Mouse (Mus musculus) MEL (cell line): ENCODE measurements at regions not wholly inside any gene's neighbourhood (a gene's known extent, or its start where the extent isn't known, plus 50 kb on each side); places are given as distances from the start of the nearest gene placed in this dataset.

Experiments used
- DNase-seq: peaks from one replicate; pipeline ENCODE4 v3.0.0; 2011; ENCODE audit warnings: low read depth, low spot score
- H3K27ac ChIP-seq: 2 replicates; pipeline ENCODE4 v1.5.1; 2012; ENCODE audit warnings: low read depth, mild to moderate bottlenecking, control low read depth, low read length, moderate library complexity; ENCODE audit not compliant: control insufficient read depth
- H3K27me3 ChIP-seq, 2 experiments: fragments of 150-350 bp in 1 of 2; sonication (generic) in 1 of 2; 2 replicates each; pipeline ENCODE4 v1.6.1; 2012; ENCODE audit warnings: low read length in 2 of 2, mild to moderate bottlenecking in 2 of 2, improper control_type of control experiment in 1 of 2, moderate library complexity in 1 of 2; ENCODE audit not compliant: insufficient read depth in 2 of 2, control insufficient read depth in 1 of 2
- H3K36me3 ChIP-seq, 2 experiments: 2 replicates each; pipeline ENCODE4 v1.6.1; 2012 to 2014; ENCODE audit warnings: low read length in 2 of 2, improper control_type of control experiment in 1 of 2, inconsistent platforms in 1 of 2, mild to moderate bottlenecking in 1 of 2; ENCODE audit not compliant: insufficient read depth in 2 of 2, control insufficient read depth in 1 of 2
- H3K4me1 ChIP-seq, 2 experiments: fragments of 150-350 bp in 1 of 2; sonication (generic) in 1 of 2; 2 replicates each; pipeline ENCODE4 v1.6.1; 2012; ENCODE audit warnings: low read length in 2 of 2, improper control_type of control experiment in 1 of 2, mild to moderate bottlenecking in 1 of 2; ENCODE audit not compliant: insufficient read depth in 2 of 2, control insufficient read depth in 1 of 2
- H3K4me3 ChIP-seq, 2 experiments: fragments of 150-350 bp in 1 of 2; sonication (generic) in 1 of 2; 2 replicates each; pipeline ENCODE4 v1.5.1; 2012; ENCODE audit warnings: low read depth in 2 of 2, low read length in 2 of 2, mild to moderate bottlenecking in 2 of 2, moderate library complexity in 2 of 2, control low read depth in 1 of 2, improper control_type of control experiment in 1 of 2; ENCODE audit not compliant: control insufficient read depth in 1 of 2, insufficient read depth in 1 of 2
- H3K79me2 ChIP-seq: 2 replicates; pipeline ENCODE4 v1.6.1; 2012; ENCODE audit warnings: mild to moderate bottlenecking, low read length, moderate library complexity; ENCODE audit not compliant: control insufficient read depth, poor library complexity, insufficient read depth
- H3K9ac ChIP-seq: 2 replicates; pipeline ENCODE4 v1.6.1; 2012; ENCODE audit warnings: low read depth, mild to moderate bottlenecking, control low read depth, low read length, moderate library complexity; ENCODE audit not compliant: control insufficient read depth, poor library complexity, severe bottlenecking
- H3K9me3 ChIP-seq: fragments of 150-350 bp; sonication (generic); replicated peaks from 2 replicates; pipeline ENCODE4 v1.6.1; 2012; ENCODE audit warnings: mild to moderate bottlenecking, low read length, improper control_type of control experiment, moderate library complexity; ENCODE audit not compliant: insufficient read depth
- BHLHE40 ChIP-seq: IDR thresholded peaks from 2 replicates; pipeline ENCODE4 v1.6.1; 2012; ENCODE audit warnings: low read depth, mild to moderate bottlenecking, inconsistent platforms, low read length, improper control_type of control experiment, borderline replicate concordance
- CHD1 ChIP-seq: IDR thresholded peaks from 2 replicates; pipeline ENCODE4 v1.6.1; 2012; ENCODE audit warnings: low read depth, mild to moderate bottlenecking, inconsistent platforms, low read length, improper control_type of control experiment
- CTCF ChIP-seq, 3 experiments: IDR thresholded peaks in 2 of 3; conservative IDR thresholded peaks in 1 of 3; 2 replicates each; pipeline ENCODE4 v1.5.1; 2011 to 2012; ENCODE audit warnings: low read length in 3 of 3, low read depth in 2 of 3, mild to moderate bottlenecking in 2 of 3, improper control_type of control experiment in 1 of 3, inconsistent platforms in 1 of 3, mixed read lengths in 1 of 3, moderate library complexity in 1 of 3; ENCODE audit not compliant: control insufficient read depth in 1 of 3, insufficient read depth in 1 of 3, poor library complexity in 1 of 3, severe bottlenecking in 1 of 3
- EP300 ChIP-seq, 2 experiments: IDR thresholded peaks; 2 replicates each; pipeline ENCODE4 v1.6.1; 2011; ENCODE audit warnings: improper control_type of control experiment in 2 of 2, low read length in 2 of 2, low read depth in 1 of 2, mild to moderate bottlenecking in 1 of 2
- ETS1 ChIP-seq: IDR thresholded peaks from 2 replicates; pipeline ENCODE4 v1.6.1; 2012; ENCODE audit warnings: low read depth, mild to moderate bottlenecking, inconsistent platforms, low read length, improper control_type of control experiment, moderate library complexity
- GATA1 ChIP-seq: IDR thresholded peaks from 2 replicates; pipeline ENCODE4 v1.6.1; 2011; ENCODE audit warnings: low read depth, low read length, improper control_type of control experiment
- HCFC1 ChIP-seq: IDR thresholded peaks from 2 replicates; pipeline ENCODE4 v1.6.1; 2012; ENCODE audit warnings: low read depth, mild to moderate bottlenecking, inconsistent platforms, low read length, improper control_type of control experiment, moderate library complexity
- KAT2A ChIP-seq: conservative IDR thresholded peaks from 2 replicates; pipeline ENCODE4 v1.6.1; 2012; ENCODE audit warnings: low read depth, low read length, improper control_type of control experiment, inconsistent platforms
- MAX ChIP-seq: IDR thresholded peaks from 2 replicates; pipeline ENCODE4 v1.6.1; 2011; ENCODE audit warnings: low read length, improper control_type of control experiment
- MAZ ChIP-seq: IDR thresholded peaks from 2 replicates; pipeline ENCODE4 v1.6.1; 2012; ENCODE audit warnings: low read depth, mild to moderate bottlenecking, inconsistent platforms, low read length, improper control_type of control experiment
- MXI1 ChIP-seq: IDR thresholded peaks from 2 replicates; pipeline ENCODE4 v1.6.1; 2011; ENCODE audit warnings: mild to moderate bottlenecking, low read depth, low read length, improper control_type of control experiment
- MYB ChIP-seq: IDR thresholded peaks from 2 replicates; pipeline ENCODE4 v1.6.1; 2011; ENCODE audit warnings: mild to moderate bottlenecking, low read depth, low read length, improper control_type of control experiment
- MYC ChIP-seq: IDR thresholded peaks from 2 replicates; pipeline ENCODE4 v1.6.1; 2011; ENCODE audit warnings: low read depth, mild to moderate bottlenecking, low read length, improper control_type of control experiment, moderate library complexity
- NELFE ChIP-seq: IDR thresholded peaks from 2 replicates; pipeline ENCODE4 v1.6.1; 2011; ENCODE audit warnings: low read depth, low read length, improper control_type of control experiment
- NRF1 ChIP-seq: IDR thresholded peaks from 2 replicates; pipeline ENCODE4 v1.6.1; 2014; ENCODE audit warnings: low read depth, mild to moderate bottlenecking, inconsistent platforms, low read length, improper control_type of control experiment, moderate library complexity; ENCODE audit not compliant: poor library complexity, insufficient read depth, severe bottlenecking
- POLR2A ChIP-seq, 2 experiments: IDR thresholded peaks; 2 replicates each; pipeline ENCODE4 v1.6.1; 2011 to 2012; ENCODE audit warnings: low read length in 2 of 2, mild to moderate bottlenecking in 2 of 2, control low read depth in 1 of 2, improper control_type of control experiment in 1 of 2, low read depth in 1 of 2, moderate library complexity in 1 of 2; ENCODE audit not compliant: control insufficient read depth in 1 of 2, insufficient read depth in 1 of 2, poor library complexity in 1 of 2
- POLR2AphosphoS2 ChIP-seq: IDR thresholded peaks from 2 replicates; pipeline ENCODE4 v1.6.1; 2011; ENCODE audit warnings: low read length, improper control_type of control experiment
- POLR2AphosphoS5 ChIP-seq: IDR thresholded peaks from 2 replicates; pipeline ENCODE4 v1.6.1; 2012; ENCODE audit warnings: low read depth, borderline replicate concordance, mild to moderate bottlenecking, inconsistent platforms, low read length, moderate library complexity, mixed read lengths
- RAD21 ChIP-seq: IDR thresholded peaks from 2 replicates; pipeline ENCODE4 v1.6.1; 2011; ENCODE audit warnings: mild to moderate bottlenecking, low read depth, low read length, improper control_type of control experiment
- RCOR1 ChIP-seq: IDR thresholded peaks from 2 replicates; pipeline ENCODE4 v1.6.1; 2012; ENCODE audit warnings: low read depth, mild to moderate bottlenecking, inconsistent platforms, low read length, improper control_type of control experiment
- SIN3A ChIP-seq: IDR thresholded peaks from 2 replicates; pipeline ENCODE4 v1.6.1; 2012; ENCODE audit warnings: low read length, improper control_type of control experiment, inconsistent platforms
- SMC3 ChIP-seq: IDR thresholded peaks from 2 replicates; pipeline ENCODE4 v1.6.1; 2011; ENCODE audit warnings: low read depth, low read length, improper control_type of control experiment
- TBP ChIP-seq: IDR thresholded peaks from 2 replicates; pipeline ENCODE4 v1.8.0; 2011; ENCODE audit warnings: low read depth, low read length, improper control_type of control experiment
- TCF12 ChIP-seq: IDR thresholded peaks from 2 replicates; pipeline ENCODE4 v1.6.1; 2014; ENCODE audit warnings: low read depth, mild to moderate bottlenecking, inconsistent platforms, low read length, improper control_type of control experiment, moderate library complexity
- UBTF ChIP-seq: IDR thresholded peaks from 2 replicates; pipeline ENCODE4 v1.6.1; 2012; ENCODE audit warnings: low read depth, mild to moderate bottlenecking, inconsistent platforms, low read length, improper control_type of control experiment, moderate library complexity, borderline replicate concordance; ENCODE audit not compliant: insufficient read depth
- ZC3H11A ChIP-seq: IDR thresholded peaks from 2 replicates; pipeline ENCODE4 v1.6.1; 2012; ENCODE audit warnings: low read depth, mild to moderate bottlenecking, inconsistent platforms, low read length, improper control_type of control experiment
- ZKSCAN1 ChIP-seq: IDR thresholded peaks from 2 replicates; pipeline ENCODE4 v1.6.1; 2012; ENCODE audit warnings: low read depth, mild to moderate bottlenecking, inconsistent platforms, low read length, improper control_type of control experiment, moderate library complexity
- ZMIZ1 ChIP-seq: IDR thresholded peaks from 2 replicates; pipeline ENCODE4 v1.6.1; 2012; ENCODE audit warnings: low read depth, mild to moderate bottlenecking, inconsistent platforms, low read length, improper control_type of control experiment, moderate library complexity

- H3K36me3 ChIP-seq, result no peaks in the 10 kb centered on the region
- no peak for TF ChIP-seq MYB
- no peak for TF ChIP-seq TBP
- TF ChIP-seq SIN3A, result no peak
- TF ChIP-seq UBTF, result no peak
- TF ChIP-seq BHLHE40, result no peak
- no peak for TF ChIP-seq NELFE
- TF ChIP-seq POLR2A (IDR thresholded peaks at IDR 0.05; ENCODE audit: control insufficient read depth in 1 of 2, insufficient read depth in 1 of 2, low read depth in 1 of 2, low read length in 2 of 2, poor library complexity in 1 of 2), result no peak
- no peak for TF ChIP-seq POLR2AphosphoS2
- TF ChIP-seq TCF12, result no peak
- TF ChIP-seq NRF1, result no peak
- TF ChIP-seq POLR2AphosphoS5, result no peak
- TF ChIP-seq MYC, result no peak
- no peak for TF ChIP-seq RCOR1
- no peak for TF ChIP-seq ETS1
- no peak for TF ChIP-seq MAX
- TF ChIP-seq, all 39 proteins: peak for 0
- H3K4me1 ChIP-seq, result no peaks in the 10 kb centered on the region
- H3K79me2 ChIP-seq, result no peaks in the 10 kb centered on the region
- no peak for DNase-seq
- H3K9ac ChIP-seq, result no peak overlapping the region
- no peaks in the 10 kb centered on the region for H3K27me3 ChIP-seq
- H3K27ac ChIP-seq, result no peak overlapping the region
- no peaks in the 10 kb centered on the region for H3K9me3 ChIP-seq
- no peak overlapping the region for H3K4me3 ChIP-seq
Observed at GRCm38 (mm10) chr14:103987266-103987665, 143.1 kb upstream of the Ednrb start.

GRCm38 (mm10) chr14:103984349-103984748, 140.1 kb upstream of the Ednrb start:
- Histone ChIP-seq H3K27ac (no peak overlapping the region), H3K9ac (no peak overlapping the region), H3K36me3 (no peaks in the 10 kb centered on the region), H3K27me3 (no peaks in the 10 kb centered on the region), H3K79me2 (no peaks in the 10 kb centered on the region), H3K9me3 (no peaks in the 10 kb centered on the region), H3K4me1 (no peaks in the 10 kb centered on the region), H3K4me3 (no peak overlapping the region)
- TF ChIP-seq RAD21, result no peak
- no peak for TF ChIP-seq MAZ
- TF ChIP-seq GATA1, result no peak
- no peak for DNase-seq

GRCm38 (mm10) chr14:103978808-103979207, 134.6 kb upstream of the Ednrb start:
- H3K79me2 ChIP-seq, result no peaks in the 10 kb centered on the region
- DNase-seq, result no peak
- no peak overlapping the region for H3K4me3 ChIP-seq
- no peaks in the 10 kb centered on the region for H3K4me1 ChIP-seq
- H3K9me3 ChIP-seq, result no peaks in the 10 kb centered on the region
- no peaks in the 10 kb centered on the region for H3K36me3 ChIP-seq
- no peak overlapping the region for H3K27ac ChIP-seq
- no peaks in the 10 kb centered on the region for H3K27me3 ChIP-seq
- H3K9ac ChIP-seq, result no peak overlapping the region
- TF ChIP-seq SMC3, result no peak
- TF ChIP-seq SIN3A, result no peak
- no peak for TF ChIP-seq ZC3H11A
- no peak for TF ChIP-seq MXI1
- no peak for TF ChIP-seq ZKSCAN1
- no peak for TF ChIP-seq TCF12
- TF ChIP-seq HCFC1, result no peak
- TF ChIP-seq CHD1, result no peak
- TF ChIP-seq POLR2AphosphoS2, result no peak
- TF ChIP-seq MAX, result no peak
- no peak for TF ChIP-seq KAT2A
- TF ChIP-seq MYC, result no peak
- TF ChIP-seq ZMIZ1, result no peak
- TF ChIP-seq CTCF (IDR thresholded peaks at IDR 0.05 in 2 of 3, conservative IDR thresholded peaks at IDR 0.05 in 1 of 3; ENCODE audit: control insufficient read depth in 1 of 3, insufficient read depth in 1 of 3, low read depth in 2 of 3, low read length in 3 of 3, poor library complexity in 1 of 3, severe bottlenecking in 1 of 3), result no peak
- no peak for TF ChIP-seq MYB
- no peak for TF ChIP-seq EP300 (IDR thresholded peaks at IDR 0.05; ENCODE audit: low read depth in 1 of 2, low read length in 2 of 2)
